Mouse (Mus musculus): ENCODE data around the gene Kin. TPM values are rescaled to one million over a fixed set of nuclear protein-coding genes. Genes with fewer than 3 reads are reported as not detected.

The Kin gene
- total RNA-seq (2014; fragmentation: Nextera tagmentation), result 22.3 and 33.9 TPM in 2 replicates
- 23.1 and 32.2 TPM in 2 replicates for total RNA-seq (2017)

DNA sequence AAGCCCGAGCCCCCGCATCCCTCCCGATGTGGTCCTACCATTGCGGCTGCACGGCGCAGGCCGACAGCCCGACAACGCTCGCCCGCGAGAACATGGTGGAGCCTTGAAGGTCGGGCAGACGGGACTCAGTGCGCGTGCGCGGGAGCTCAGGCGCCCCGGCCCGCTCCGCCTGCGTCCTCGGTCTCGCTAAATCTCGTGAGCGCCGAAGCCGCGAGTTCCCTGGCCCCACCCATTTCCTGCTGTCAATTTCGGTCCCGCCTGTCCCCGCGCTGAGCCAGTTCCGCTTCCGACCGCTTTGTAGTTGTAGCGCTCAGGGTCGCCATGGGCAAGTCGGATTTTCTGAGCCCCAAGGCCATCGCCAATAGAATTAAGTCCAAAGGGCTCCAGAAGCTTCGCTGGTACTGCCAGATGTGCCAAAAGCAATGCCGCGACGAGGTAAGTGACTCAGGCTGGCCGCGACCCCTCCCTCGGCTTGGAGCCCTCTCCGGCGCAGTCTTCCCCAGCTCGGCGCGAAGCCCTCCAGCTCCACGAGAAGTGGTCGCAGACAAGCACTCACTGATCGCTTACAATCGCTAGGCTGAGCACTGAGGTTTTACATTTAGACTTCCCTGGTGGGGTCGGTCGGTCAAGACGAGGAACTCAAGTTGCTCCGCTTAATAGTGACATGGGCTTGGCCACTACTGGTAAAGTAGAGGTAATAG, at the start of gene Kin, which contains the start of gene Atp5c1:
Kin (plus strand) TSS at position 284 of the 701 bp plus-strand sequence.
Atp5c1 (minus strand) TSS at position 201 of the 701 bp plus-strand sequence.
- peak; percentile 85 for ATAC-seq (replicated peaks; ENCODE audit: poor library complexity, severe bottlenecking)

DNA sequence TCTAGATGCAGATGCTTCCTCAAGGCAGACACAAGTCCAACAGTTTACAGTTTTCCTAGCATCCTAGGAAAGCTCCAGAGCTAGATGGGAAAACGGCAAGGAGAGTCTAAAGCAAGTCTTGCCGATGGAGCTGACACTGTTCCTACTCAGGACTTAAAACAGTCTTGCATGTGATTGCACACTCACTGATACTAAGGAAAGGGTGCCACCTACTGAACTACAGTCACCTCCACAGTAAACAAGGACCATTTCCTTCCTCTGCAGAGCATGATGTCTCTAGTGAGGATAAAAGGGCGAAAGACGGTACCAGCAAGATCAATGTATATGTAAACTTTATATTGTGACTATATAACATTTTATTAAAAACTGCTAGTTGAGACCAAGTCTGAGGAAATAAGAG, 46.7 kb upstream of the Kin start:
- no peak for ATAC-seq (replicated peaks; ENCODE audit: poor library complexity, severe bottlenecking)

DNA sequence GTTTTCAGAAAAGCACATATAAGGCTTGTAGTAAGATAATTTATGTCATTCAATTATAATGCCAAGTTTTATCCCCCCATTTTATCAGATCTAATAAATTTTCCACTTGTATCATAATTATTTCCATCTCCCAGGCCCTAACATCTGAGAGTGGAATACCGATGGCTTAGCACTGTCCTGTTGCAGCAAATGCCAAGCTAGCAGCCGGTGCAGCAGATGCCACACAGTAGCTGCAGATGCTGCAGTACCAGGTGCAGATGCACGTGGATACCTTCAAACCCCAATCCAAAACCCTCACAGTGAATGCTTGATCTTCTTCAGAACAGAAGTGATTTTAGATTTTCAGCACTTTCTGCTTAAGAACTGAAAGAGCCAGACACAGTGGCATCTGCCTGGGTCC, 45.4 kb upstream of the Kin start:
- no peak for ATAC-seq (replicated peaks; ENCODE audit: poor library complexity, severe bottlenecking)

DNA sequence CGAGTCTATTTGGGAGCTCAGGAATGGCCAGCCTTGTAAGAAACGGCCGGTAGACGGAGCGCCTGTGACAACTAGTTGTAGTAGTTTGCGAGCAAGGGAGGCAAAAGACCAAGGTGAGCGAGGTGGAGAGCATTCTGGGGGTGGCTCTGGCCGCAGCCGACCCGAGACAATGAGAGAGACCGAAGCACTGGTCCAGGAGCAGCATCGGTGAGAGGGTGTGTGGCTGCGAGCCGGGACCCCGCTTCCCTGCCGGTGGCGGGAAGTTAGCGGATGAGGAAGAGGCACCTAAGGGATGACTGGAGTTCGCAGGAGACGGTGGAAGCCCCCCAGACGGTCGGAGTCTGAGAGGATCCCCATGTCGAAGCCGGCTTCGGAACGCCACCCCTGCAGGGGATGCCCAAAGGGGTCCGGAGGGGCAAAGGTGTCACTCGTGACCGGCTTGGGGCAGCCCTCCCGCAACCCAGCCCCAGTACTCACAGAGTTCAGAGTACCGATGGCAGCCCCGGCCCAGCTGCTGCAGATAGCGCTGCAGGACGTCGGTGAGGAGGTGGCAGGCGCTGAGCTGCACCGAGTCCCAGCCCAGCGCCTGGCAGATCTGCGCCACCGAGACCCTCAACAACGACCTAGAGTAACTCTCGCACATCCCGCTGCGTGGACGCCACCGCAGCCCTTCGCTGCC, 32.5 kb upstream of the Kin start:
- peak; percentile 49 for ATAC-seq (replicated peaks; ENCODE audit: poor library complexity, severe bottlenecking)

DNA sequence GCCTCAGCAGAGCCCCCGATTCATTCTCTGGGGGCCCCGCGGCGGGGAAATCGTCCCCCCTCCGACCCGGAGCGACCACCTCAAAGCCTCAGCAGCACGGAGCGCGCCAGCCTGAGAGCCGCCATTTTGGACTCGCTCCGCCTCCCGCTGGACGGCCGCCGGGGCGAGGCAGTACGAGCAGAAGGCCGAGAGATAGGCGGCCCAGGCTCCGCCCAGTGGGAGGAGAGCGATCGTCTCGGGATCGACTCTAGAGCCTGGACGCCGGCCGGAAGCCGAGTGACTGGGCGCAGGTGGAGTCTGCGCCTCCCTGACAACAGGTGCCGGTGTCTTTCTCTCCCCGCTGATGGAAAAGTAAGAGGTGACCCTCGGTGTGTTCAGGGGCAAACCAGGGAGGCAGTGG, 31.9 kb upstream of the Kin start, which contains the start of gene Taf3:
Taf3 (minus strand) TSS at position 136 of the 400 bp plus-strand sequence.
- ATAC-seq (replicated peaks; ENCODE audit: poor library complexity, severe bottlenecking), result peak; percentile 93

DNA sequence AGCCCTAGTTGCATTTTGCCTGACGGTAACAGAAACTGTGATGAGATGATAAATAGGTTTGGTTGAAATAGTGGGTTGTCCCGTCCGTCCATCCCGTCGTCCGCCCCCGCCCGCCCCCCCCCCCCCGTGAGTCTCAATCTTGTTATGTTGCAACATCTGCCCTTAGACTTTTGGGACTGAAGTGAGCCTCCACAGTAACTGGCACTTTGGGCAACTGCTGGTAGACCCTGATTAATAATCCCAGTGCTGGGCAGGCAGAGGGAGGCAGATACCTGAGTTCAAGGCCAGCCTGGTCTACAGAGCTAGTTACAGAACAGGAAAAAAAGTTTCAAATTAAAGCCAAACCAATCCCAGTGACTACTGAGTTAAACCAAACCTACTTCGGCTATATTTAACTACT, 30.9 kb upstream of the Kin start:
- ATAC-seq (replicated peaks; ENCODE audit: poor library complexity, severe bottlenecking), result peak; percentile 33

DNA sequence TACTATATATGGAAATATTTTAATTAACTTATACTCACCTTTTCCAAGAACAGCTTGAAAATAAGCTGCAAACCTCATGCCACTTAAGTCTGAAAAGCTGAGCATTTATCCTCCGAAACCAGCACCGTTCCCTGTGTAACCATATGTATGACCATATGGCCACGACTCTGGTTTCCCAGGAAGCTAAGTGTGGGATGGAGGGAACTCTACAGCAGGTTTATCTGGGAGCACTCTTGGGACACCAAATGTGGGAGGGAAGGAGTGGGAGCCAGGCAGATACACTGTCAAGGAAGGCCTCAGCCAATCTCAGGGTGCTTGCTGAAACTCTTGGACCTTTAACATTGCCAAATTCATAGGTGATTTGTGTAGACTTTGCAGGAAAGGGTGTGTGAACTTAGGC, 29.5 kb upstream of the Kin start:
- no peak for ATAC-seq (replicated peaks; ENCODE audit: poor library complexity, severe bottlenecking)

DNA sequence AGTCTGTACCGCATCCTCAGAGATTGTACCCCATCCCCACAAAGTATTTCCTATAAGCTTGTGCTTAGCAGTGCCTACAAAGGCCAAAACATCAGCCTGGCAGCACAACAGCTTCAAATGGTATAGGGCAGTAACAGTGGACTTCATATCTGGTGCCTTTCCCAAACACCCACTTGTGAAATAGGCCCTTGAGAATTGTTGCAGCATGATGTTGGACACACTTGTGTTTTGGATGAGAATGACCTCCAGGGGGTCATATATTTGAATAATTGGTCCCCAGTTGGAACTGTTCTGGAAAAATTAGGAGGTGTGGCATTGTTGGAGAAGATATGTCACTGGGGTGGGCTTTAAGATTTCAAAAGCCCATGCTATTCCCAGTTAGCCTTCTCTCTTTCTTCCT, 28.4 kb upstream of the Kin start:
- ATAC-seq (replicated peaks; ENCODE audit: poor library complexity, severe bottlenecking), result no peak

DNA sequence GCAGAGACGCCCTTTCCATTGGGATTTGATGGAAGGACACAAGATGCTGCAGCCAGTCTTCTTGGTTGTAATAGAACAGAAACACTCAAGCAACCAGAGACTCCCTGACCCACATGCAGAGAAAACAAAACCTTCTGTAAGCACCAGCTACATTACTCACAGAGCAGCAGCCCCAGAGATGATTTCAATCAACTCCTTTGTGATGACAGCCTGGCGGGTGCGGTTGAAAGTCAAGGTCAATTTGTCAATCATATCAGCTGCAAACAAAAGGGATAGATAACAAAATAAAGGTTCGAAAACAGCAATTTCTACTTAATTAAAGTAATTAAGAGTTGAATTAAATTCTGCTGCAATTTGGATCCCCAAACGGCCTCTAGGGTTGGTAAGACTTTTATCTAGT, 21.6 kb upstream of the Kin start:
- no peak for ATAC-seq (replicated peaks; ENCODE audit: poor library complexity, severe bottlenecking)

DNA sequence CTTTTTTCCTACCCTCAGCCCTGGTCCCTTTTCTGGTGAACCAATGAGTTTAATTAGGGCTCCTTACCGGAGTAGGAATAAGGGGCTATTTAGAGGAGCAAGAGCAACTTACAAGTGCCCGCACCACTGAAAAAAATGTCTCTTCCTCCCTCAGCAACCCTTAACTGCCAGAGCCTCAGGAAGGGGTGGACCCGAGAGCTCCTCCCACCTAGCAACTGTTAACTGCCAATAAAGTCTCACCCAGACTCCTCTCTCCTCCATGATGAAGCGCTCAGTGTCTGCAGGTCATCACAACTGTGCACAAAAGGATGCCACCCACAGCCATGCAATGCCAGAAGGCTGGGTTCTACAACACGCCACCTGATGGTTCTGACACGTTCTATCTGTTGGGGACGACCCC, 8.6 kb upstream of the Kin start:
- peak; percentile 20 for ATAC-seq (replicated peaks; ENCODE audit: poor library complexity, severe bottlenecking)

DNA sequence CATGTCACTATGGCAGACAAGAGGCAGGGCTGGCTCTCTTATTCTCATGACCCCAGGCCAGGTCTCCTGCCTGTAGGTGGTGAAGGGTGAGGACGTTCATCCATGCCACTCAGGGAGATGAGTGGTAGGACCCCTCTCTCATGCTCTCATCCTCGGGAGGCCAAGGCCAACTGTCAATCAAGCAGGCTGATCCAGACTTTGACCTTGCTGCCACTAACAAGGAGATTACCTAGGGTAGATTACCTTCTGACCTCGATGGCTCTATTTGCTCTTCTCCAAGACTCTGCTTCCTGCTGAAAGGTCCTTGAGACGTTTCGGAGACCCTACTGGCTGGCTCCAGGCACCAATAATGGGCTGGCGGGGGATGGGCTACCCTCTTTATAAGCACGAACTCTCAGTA, 5.9 kb upstream of the Kin start:
- no peak for ATAC-seq (replicated peaks; ENCODE audit: poor library complexity, severe bottlenecking)

DNA sequence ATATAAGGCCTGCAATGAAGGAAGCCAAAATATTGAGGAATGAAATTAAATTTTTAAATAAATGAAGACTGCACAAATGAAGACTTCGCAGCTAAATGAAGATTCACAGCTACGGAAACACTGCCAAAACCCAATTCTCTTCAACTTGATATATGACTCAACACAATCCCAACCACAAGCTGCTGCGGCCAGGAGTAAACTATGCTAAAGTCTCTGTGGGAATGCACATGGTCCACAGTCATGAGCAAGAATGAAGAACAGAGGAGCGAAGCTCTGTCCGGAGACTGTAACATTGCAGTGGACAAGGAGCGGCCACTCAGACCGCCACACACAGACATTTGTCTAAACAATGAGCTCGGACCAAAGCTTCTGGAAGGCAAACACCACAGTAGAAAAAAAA, 3.7 kb upstream of the Kin start:
- ATAC-seq (replicated peaks; ENCODE audit: poor library complexity, severe bottlenecking), result no peak

DNA sequence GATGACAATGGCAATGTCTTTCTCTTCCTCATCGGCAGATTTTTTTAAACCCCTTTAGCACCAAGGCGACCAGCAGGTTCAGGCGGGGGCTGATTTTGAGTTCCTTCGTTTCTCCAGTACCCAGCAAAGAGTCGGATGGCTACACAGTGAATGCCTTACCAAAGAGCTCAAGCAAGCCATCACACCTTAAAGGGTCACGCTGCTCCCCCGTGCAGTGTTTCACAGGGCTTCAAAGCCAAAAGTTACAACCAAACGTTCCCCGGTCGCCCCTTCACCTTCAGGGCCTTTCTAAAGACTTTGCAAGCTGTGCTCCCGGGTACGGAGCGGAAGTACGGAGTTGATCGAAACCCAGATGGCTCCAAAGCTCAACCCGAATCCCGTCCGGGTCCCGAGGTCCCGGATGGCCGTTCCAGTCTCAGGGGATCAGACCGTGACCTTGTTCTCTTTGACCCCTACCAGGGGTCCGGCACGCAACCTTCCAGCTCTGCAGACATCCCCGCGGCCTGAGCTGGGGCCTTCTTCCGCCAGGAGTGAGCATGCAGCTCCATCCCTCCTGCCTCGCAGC, 566 bp upstream of the Kin start:
- peak; percentile 50 for ATAC-seq (replicated peaks; ENCODE audit: poor library complexity, severe bottlenecking)

DNA sequence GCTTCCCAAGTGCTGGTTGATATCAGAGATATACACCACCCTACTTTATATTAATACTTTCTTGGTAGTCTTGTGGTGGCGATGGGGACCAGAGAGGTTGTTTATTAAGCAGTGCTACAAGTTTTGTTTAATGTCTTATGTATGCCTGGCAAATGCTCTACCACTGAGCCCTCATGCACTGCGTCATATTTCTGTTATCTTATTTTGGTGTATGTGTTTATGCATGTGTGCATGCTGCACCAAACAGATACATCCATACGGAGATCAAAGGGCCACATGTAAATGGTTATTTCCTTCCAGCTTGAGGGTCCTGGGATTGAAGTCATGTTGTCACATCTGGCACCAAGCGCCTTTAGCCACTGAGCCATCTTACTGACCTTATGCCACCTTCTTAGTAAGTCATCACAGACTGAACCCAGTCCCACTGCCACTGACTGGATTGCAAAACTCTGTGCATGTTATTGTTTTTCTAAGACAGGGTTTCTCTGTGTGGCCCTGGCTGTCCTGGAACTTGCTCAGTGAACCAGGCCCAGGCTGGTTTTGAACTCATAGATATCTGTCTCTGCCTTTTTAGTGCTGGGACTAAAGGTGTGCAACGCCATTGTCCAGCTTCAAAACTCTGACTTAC, 1.2 kb downstream of the Kin start:
- ATAC-seq (replicated peaks; ENCODE audit: poor library complexity, severe bottlenecking), result no peak

DNA sequence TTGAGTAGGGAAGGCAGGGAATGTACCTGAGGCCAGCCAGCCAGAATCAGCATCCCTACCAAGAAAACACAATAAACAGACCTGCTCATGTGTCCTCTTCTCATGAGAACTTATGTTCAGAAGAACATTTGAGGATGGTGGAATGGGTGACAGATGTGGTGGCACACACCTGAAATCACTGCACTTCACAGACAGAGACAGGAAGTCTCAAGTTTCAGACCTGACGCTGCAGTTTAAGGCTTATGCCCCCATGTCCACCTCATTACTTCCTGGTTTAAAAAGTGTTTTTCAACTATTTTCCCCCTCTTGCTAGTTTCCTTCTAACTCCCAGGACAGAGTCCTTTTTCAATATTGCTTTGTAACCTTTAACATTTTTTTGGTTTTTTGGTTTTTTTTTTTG, 2.3 kb downstream of the Kin start:
- no peak for ATAC-seq (replicated peaks; ENCODE audit: poor library complexity, severe bottlenecking)

DNA sequence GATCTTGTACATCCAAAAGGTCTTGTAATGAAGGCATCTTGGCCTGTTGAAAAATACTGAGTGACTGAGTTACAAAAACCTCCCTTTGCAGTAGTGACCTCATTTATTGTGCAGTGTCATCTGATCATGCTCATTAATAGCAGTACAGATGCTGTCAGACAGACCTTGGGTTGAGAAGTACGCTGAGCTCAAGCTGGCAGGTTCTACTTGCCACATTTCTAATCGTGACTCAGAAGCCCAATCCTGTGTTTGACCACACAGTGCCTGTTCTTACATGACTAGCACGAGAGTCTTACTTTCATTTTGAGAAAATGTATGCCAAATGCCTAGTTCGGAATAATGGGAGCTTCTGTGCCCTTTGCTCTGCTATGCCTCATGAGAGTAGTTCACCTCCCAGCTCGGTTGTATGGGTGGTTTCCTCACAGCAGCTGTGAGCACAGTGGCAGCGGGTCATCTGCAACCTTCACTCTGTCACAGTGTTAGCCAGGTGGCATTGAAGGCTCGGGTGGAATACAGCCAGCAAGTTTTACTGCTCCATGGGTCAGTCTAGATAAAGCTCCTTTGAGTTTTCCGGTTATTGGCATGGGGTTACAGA, 7.0 kb downstream of the Kin start:
- ATAC-seq (replicated peaks; ENCODE audit: poor library complexity, severe bottlenecking), result no peak

DNA sequence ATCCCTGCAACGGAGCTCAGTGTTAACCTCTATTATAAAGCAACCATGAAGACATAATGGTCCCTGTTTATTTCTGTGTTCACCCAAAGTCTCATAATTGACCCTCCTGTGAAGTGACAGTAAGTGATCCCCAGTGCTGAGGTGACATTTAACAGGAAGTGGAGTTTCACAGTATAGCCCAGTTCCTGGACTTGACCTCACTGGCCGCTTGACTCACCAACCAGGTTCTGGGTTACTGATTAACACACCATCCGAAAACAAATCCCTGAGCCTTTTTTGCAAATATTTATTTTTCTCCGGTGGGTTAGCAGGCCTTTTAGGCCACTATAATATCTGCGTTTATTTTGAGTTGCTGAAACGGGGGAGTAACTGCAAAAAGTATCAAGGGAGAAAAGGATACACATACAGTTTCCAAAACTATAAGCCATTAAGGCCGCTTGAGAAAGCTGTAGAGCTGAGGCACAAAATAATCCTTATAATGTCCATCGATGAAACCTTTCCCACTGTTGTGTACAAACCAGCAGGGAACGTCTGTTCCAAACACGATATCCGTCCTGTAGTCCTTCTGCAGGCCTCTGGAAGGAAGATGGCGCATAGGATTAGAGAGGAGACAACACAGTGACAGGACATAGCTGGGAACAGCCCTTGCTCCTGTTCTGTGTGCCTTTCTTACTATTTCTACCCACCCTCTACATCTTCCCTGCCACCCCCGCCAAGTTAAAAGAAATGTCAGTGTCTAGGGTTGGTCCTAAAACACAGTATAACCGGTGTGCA, 14.1 kb downstream of the Kin start:
- no peak for ATAC-seq (replicated peaks; ENCODE audit: poor library complexity, severe bottlenecking)

DNA sequence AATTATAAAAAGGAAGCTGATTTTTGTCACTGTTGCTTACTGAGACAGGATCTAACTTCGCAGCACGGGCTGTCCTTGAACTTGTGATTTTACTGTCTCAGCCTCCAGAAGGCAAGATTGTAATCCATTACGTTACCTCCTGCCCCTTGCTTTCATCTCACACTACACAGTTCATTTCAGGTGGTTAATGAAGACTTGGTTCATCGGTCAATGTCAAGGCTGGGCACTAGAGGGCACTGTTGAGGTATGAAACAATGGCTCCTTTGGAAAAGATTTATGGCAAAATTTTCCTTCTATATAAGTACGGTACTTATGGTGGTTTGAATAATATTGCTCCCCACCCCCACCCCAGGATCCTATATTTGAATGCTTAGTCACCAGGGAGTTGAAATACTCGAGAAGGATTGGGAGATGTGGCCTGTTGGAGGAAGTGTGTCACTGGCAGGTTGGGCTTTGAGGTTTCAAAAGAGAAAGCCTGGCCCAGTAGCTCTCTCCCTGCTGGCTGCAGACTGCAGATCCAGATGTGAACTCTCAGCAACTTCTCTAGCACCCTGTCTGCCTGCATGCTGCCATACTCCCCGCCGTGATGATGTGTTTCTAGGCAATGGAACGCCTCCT, 18.3 kb downstream of the Kin start:
- peak; percentile 67 for ATAC-seq (replicated peaks; ENCODE audit: poor library complexity, severe bottlenecking)

DNA sequence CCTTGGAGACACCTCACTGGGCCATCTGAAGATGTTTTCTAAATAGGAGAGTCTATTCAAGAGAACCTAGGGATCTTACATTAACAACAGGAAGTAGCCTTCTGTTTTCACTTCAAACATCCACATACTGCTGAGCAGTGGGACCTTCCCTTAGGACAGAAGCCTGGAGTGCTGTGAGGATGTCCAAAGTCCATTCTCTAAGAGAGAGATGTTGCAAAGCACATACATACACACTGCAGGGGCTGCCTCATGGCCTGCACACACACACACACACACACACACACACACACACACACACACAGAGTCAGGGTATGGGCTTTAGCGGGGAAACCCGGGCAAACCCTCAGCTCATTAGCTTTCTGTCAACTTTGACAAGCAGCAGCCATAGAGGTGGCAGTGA, 20.1 kb downstream of the Kin start:
- ATAC-seq (replicated peaks; ENCODE audit: poor library complexity, severe bottlenecking), result no peak

DNA sequence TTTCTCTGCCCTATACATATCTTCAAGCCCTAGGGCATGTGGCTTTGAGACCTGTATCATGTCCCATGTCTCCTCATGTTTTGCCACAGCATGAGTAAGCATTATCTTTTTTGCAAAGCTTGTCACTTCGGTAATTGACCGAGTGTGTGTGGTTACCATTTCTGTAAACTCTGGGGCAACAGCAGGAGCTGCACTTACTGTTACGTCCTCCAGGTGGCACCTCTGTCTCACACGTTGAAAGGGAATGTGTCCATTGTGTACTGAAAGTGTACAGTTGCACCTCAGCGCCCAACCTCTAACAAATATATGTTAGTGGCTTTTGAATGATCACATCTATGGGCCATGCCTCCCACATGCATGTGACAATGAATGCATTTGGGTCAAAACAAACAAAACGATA, 20.8 kb downstream of the Kin start:
- ATAC-seq (replicated peaks; ENCODE audit: poor library complexity, severe bottlenecking), result peak; percentile 86
